Mouse (Mus musculus) MEL (cell line): ENCODE measurements around the gene Parva. TPM values are rescaled to one million over a fixed set of nuclear protein-coding genes. Genes with fewer than 3 reads are reported as not detected.

Source experiments
- DNase-seq: peaks from one replicate; pipeline ENCODE4 v3.0.0; 2011; ENCODE audit warnings: low read depth, low spot score
- H3K27ac ChIP-seq: 2 replicates; pipeline ENCODE4 v1.5.1; 2012; ENCODE audit warnings: low read depth, mild to moderate bottlenecking, control low read depth, low read length, moderate library complexity; ENCODE audit not compliant: control insufficient read depth
- H3K27me3 ChIP-seq, 2 experiments: fragments of 150-350 bp in 1 of 2; sonication (generic) in 1 of 2; 2 replicates each; pipeline ENCODE4 v1.6.1; 2012; ENCODE audit warnings: low read length in 2 of 2, mild to moderate bottlenecking in 2 of 2, improper control_type of control experiment in 1 of 2, moderate library complexity in 1 of 2; ENCODE audit not compliant: insufficient read depth in 2 of 2, control insufficient read depth in 1 of 2
- H3K36me3 ChIP-seq, 2 experiments: 2 replicates each; pipeline ENCODE4 v1.6.1; 2012 to 2014; ENCODE audit warnings: low read length in 2 of 2, improper control_type of control experiment in 1 of 2, inconsistent platforms in 1 of 2, mild to moderate bottlenecking in 1 of 2; ENCODE audit not compliant: insufficient read depth in 2 of 2, control insufficient read depth in 1 of 2
- H3K4me1 ChIP-seq, 2 experiments: fragments of 150-350 bp in 1 of 2; sonication (generic) in 1 of 2; 2 replicates each; pipeline ENCODE4 v1.6.1; 2012; ENCODE audit warnings: low read length in 2 of 2, improper control_type of control experiment in 1 of 2, mild to moderate bottlenecking in 1 of 2; ENCODE audit not compliant: insufficient read depth in 2 of 2, control insufficient read depth in 1 of 2
- H3K4me3 ChIP-seq, 2 experiments: fragments of 150-350 bp in 1 of 2; sonication (generic) in 1 of 2; 2 replicates each; pipeline ENCODE4 v1.5.1; 2012; ENCODE audit warnings: low read depth in 2 of 2, low read length in 2 of 2, mild to moderate bottlenecking in 2 of 2, moderate library complexity in 2 of 2, control low read depth in 1 of 2, improper control_type of control experiment in 1 of 2; ENCODE audit not compliant: control insufficient read depth in 1 of 2, insufficient read depth in 1 of 2
- H3K79me2 ChIP-seq: 2 replicates; pipeline ENCODE4 v1.6.1; 2012; ENCODE audit warnings: mild to moderate bottlenecking, low read length, moderate library complexity; ENCODE audit not compliant: control insufficient read depth, poor library complexity, insufficient read depth
- H3K9ac ChIP-seq: 2 replicates; pipeline ENCODE4 v1.6.1; 2012; ENCODE audit warnings: low read depth, mild to moderate bottlenecking, control low read depth, low read length, moderate library complexity; ENCODE audit not compliant: control insufficient read depth, poor library complexity, severe bottlenecking
- H3K9me3 ChIP-seq: fragments of 150-350 bp; sonication (generic); replicated peaks from 2 replicates; pipeline ENCODE4 v1.6.1; 2012; ENCODE audit warnings: mild to moderate bottlenecking, low read length, improper control_type of control experiment, moderate library complexity; ENCODE audit not compliant: insufficient read depth
- CHD2 ChIP-seq: IDR thresholded peaks from 2 replicates; pipeline ENCODE4 v1.6.1; 2011; ENCODE audit warnings: low read length, improper control_type of control experiment
- E2F4 ChIP-seq: IDR thresholded peaks from 2 replicates; pipeline ENCODE4 v1.6.1; 2011; ENCODE audit warnings: low read depth, low read length, improper control_type of control experiment, borderline replicate concordance
- HCFC1 ChIP-seq: IDR thresholded peaks from 2 replicates; pipeline ENCODE4 v1.6.1; 2012; ENCODE audit warnings: low read depth, mild to moderate bottlenecking, inconsistent platforms, low read length, improper control_type of control experiment, moderate library complexity
- JUND ChIP-seq: IDR thresholded peaks from 2 replicates; pipeline ENCODE4 v1.6.1; 2011; ENCODE audit warnings: low read depth, mild to moderate bottlenecking, improper control_type of control experiment, low read length
- MAFK ChIP-seq: IDR thresholded peaks from 2 replicates; pipeline ENCODE4 v1.6.1; 2011; ENCODE audit warnings: low read depth, mild to moderate bottlenecking, low read length, improper control_type of control experiment, borderline replicate concordance
- MAX ChIP-seq: IDR thresholded peaks from 2 replicates; pipeline ENCODE4 v1.6.1; 2011; ENCODE audit warnings: low read length, improper control_type of control experiment
- MXI1 ChIP-seq: IDR thresholded peaks from 2 replicates; pipeline ENCODE4 v1.6.1; 2011; ENCODE audit warnings: mild to moderate bottlenecking, low read depth, low read length, improper control_type of control experiment
- MYB ChIP-seq: IDR thresholded peaks from 2 replicates; pipeline ENCODE4 v1.6.1; 2011; ENCODE audit warnings: mild to moderate bottlenecking, low read depth, low read length, improper control_type of control experiment
- NRF1 ChIP-seq: IDR thresholded peaks from 2 replicates; pipeline ENCODE4 v1.6.1; 2014; ENCODE audit warnings: low read depth, mild to moderate bottlenecking, inconsistent platforms, low read length, improper control_type of control experiment, moderate library complexity; ENCODE audit not compliant: poor library complexity, insufficient read depth, severe bottlenecking
- POLR2A ChIP-seq, 2 experiments: IDR thresholded peaks; 2 replicates each; pipeline ENCODE4 v1.6.1; 2011 to 2012; ENCODE audit warnings: low read length in 2 of 2, mild to moderate bottlenecking in 2 of 2, control low read depth in 1 of 2, improper control_type of control experiment in 1 of 2, low read depth in 1 of 2, moderate library complexity in 1 of 2; ENCODE audit not compliant: control insufficient read depth in 1 of 2, insufficient read depth in 1 of 2, poor library complexity in 1 of 2
- RAD21 ChIP-seq: IDR thresholded peaks from 2 replicates; pipeline ENCODE4 v1.6.1; 2011; ENCODE audit warnings: mild to moderate bottlenecking, low read depth, low read length, improper control_type of control experiment
- RCOR1 ChIP-seq: IDR thresholded peaks from 2 replicates; pipeline ENCODE4 v1.6.1; 2012; ENCODE audit warnings: low read depth, mild to moderate bottlenecking, inconsistent platforms, low read length, improper control_type of control experiment
- TBP ChIP-seq: IDR thresholded peaks from 2 replicates; pipeline ENCODE4 v1.8.0; 2011; ENCODE audit warnings: low read depth, low read length, improper control_type of control experiment
- UBTF ChIP-seq: IDR thresholded peaks from 2 replicates; pipeline ENCODE4 v1.6.1; 2012; ENCODE audit warnings: low read depth, mild to moderate bottlenecking, inconsistent platforms, low read length, improper control_type of control experiment, moderate library complexity, borderline replicate concordance; ENCODE audit not compliant: insufficient read depth
- USF1 ChIP-seq: IDR thresholded peaks from 2 replicates; pipeline ENCODE4 v1.6.1; 2014; ENCODE audit warnings: low read depth, mild to moderate bottlenecking, inconsistent platforms, low read length, improper control_type of control experiment, moderate library complexity
- USF2 ChIP-seq, 2 experiments: IDR thresholded peaks; 2 replicates each; pipeline ENCODE4 v1.6.1; 2011 to 2012; ENCODE audit warnings: improper control_type of control experiment in 2 of 2, low read length in 2 of 2, borderline replicate concordance in 1 of 2, inconsistent platforms in 1 of 2, low read depth in 1 of 2, mild to moderate bottlenecking in 1 of 2; ENCODE audit not compliant: insufficient read depth in 1 of 2
- ZC3H11A ChIP-seq: IDR thresholded peaks from 2 replicates; pipeline ENCODE4 v1.6.1; 2012; ENCODE audit warnings: low read depth, mild to moderate bottlenecking, inconsistent platforms, low read length, improper control_type of control experiment
- polyA plus RNA-seq, 2 experiments: library from polyadenylated mRNA; stranded (reverse) in 1 of 2; unstranded in 1 of 2; fragments of >175 nt in 1 of 2; fragments of >200 nt in 1 of 2; gene quantifications; 2 replicates each; pipeline versions ENCODE4 v1.2.1 to v1.2.4; 2012; ENCODE audit warnings: low replicate concordance in 2 of 2, low read depth in 1 of 2; ENCODE audit not compliant: insufficient read length in 2 of 2, insufficient read depth in 1 of 2, missing spikeins in 1 of 2
- total RNA-seq: library from RNA; depleted of rRNA; stranded (reverse); fragments of 300-350 nt; gene quantifications from 2 replicates; pipeline ENCODE4 v1.2.3, GENCODE M21; 2012

The Parva gene
- total and polyA plus RNA-seq, 3 experiments: not detected

GRCm38 (mm10) chr7:112568961-112569360 lies 141.7 kb downstream of the Parva start:
- Histone ChIP-seq H3K9me3 (no peaks in the 10 kb centered on the region), H3K79me2 (no peaks in the 10 kb centered on the region), H3K27ac (no peak overlapping the region), H3K4me1 (no peaks in the 10 kb centered on the region), H3K27me3 (no peaks in the 10 kb centered on the region), H3K9ac (no peak overlapping the region), H3K36me3 (no peaks in the 10 kb centered on the region), H3K4me3 (no peak overlapping the region)
- no peak for TF ChIP-seq POLR2A (IDR thresholded peaks at IDR 0.05; ENCODE audit: control insufficient read depth in 1 of 2, insufficient read depth in 1 of 2, low read depth in 1 of 2, low read length in 2 of 2, poor library complexity in 1 of 2)
- TF ChIP-seq USF2 (IDR thresholded peaks at IDR 0.05; ENCODE audit: borderline replicate concordance in 1 of 2, insufficient read depth in 1 of 2, low read depth in 1 of 2, low read length in 2 of 2): no peak
- TF ChIP-seq MXI1: no peak
- no peak for TF ChIP-seq RAD21
- no peak for TF ChIP-seq MAX
- TF ChIP-seq MAFK: no peak
- TF ChIP-seq UBTF: no peak
- TF ChIP-seq E2F4: no peak
- TF ChIP-seq ZC3H11A: no peak
- TF ChIP-seq RCOR1: no peak
- no peak for TF ChIP-seq USF1
- TF ChIP-seq TBP: no peak
- no peak for DNase-seq

DNA sequence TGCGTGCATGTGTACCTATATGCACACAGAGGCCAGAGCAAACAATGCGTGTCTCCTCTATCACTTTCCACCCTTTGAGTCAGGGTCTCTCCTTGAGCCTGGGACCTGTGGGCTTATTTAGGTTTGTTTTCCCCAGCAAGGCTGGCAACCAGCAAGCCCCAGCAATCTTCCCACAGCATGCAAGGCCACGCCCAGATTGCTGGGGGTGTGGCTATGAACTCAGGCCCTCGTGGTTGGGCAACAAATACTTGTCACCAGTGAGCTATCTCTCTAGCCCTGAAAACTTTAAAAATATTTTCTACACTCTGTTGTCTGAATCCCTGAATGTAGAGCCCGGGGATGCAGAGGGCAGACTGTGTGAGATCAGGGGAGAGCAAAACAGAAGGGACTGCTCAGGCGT lies 154.3 kb downstream of the Parva start:
- H3K36me3 ChIP-seq: no peaks in the 10 kb centered on the region
- H3K9me3 ChIP-seq: no peaks in the 10 kb centered on the region
- no peak for TF ChIP-seq JUND
- no peak for TF ChIP-seq MXI1
- no peak for TF ChIP-seq HCFC1
- TF ChIP-seq MAFK: no peak
- no peak for TF ChIP-seq RCOR1
- no peak for TF ChIP-seq NRF1
- no peak for TF ChIP-seq USF1
- TF ChIP-seq CHD2: no peak
- no peak for TF ChIP-seq ZC3H11A
- no peak for TF ChIP-seq MYB
- TF ChIP-seq, all 39 proteins: peak for 0
- H3K27me3 ChIP-seq: no peaks in the 10 kb centered on the region
- no peak overlapping the region for H3K27ac ChIP-seq
- H3K4me3 ChIP-seq: no peak overlapping the region
- no peak for DNase-seq
- no peaks in the 10 kb centered on the region for H3K4me1 ChIP-seq
- no peak overlapping the region for H3K9ac ChIP-seq
- no peaks in the 10 kb centered on the region for H3K79me2 ChIP-seq
